Mouse (Mus musculus) limb, embryonic 14.5 days (tissue): Measurements from ENCODE around the gene Nsf. TPM values are rescaled to one million over a fixed set of nuclear protein-coding genes. Genes with fewer than 3 reads are reported as not detected.

ENCODE experiments used
- ATAC-seq: fragments of 200-750 bp; cut with Nextera tagmentation; 2 replicates; pipeline ENCODE4 v1.8.0; 2017; ENCODE audit warnings: low read depth, moderate number of reproducible peaks, moderate TSS enrichment; ENCODE audit not compliant: low FRiP score
- DNase-seq: peaks from one replicate; pipeline ENCODE4 v3.0.0-alpha.2; 2015; ENCODE audit warnings: low spot score
- H3K27ac ChIP-seq: fragments of 300-500 bp; sonication (generic); replicated peaks from 2 replicates; pipeline ENCODE4 v1.5.1; 2014; ENCODE audit warnings: low read depth, mild to moderate bottlenecking, low read length, moderate library complexity, mixed read lengths
- H3K27me3 ChIP-seq: fragments of 300-500 bp; sonication (generic); 2 replicates; pipeline ENCODE4 v1.6.1; 2014; ENCODE audit warnings: low read length, mixed read lengths; ENCODE audit not compliant: control insufficient read depth, insufficient read depth
- H3K36me3 ChIP-seq: fragments of 300-500 bp; sonication (generic); 2 replicates; pipeline ENCODE4 v1.6.1; 2014; ENCODE audit warnings: mild to moderate bottlenecking, low read length, moderate library complexity, mixed read lengths; ENCODE audit not compliant: control insufficient read depth, insufficient read depth
- H3K4me1 ChIP-seq: fragments of 300-500 bp; sonication (generic); 2 replicates; pipeline ENCODE4 v1.6.1; 2014; ENCODE audit warnings: antibody characterized with exemption, low read length, mixed read lengths; ENCODE audit not compliant: control insufficient read depth, insufficient read depth
- H3K4me2 ChIP-seq: fragments of 300-500 bp; sonication (generic); replicated peaks from 2 replicates; pipeline ENCODE4 v1.6.1; 2014; ENCODE audit warnings: low read depth, mild to moderate bottlenecking, low read length, moderate library complexity; ENCODE audit not compliant: severe bottlenecking
- H3K4me3 ChIP-seq: fragments of 300-500 bp; sonication (generic); replicated peaks from 2 replicates; pipeline ENCODE4 v1.5.1; 2014; ENCODE audit warnings: low read length
- H3K9ac ChIP-seq: fragments of 300-500 bp; sonication (generic); 2 replicates; pipeline ENCODE4 v1.6.1; 2014; ENCODE audit warnings: mild to moderate bottlenecking, low read depth, low read length, moderate library complexity; ENCODE audit not compliant: severe bottlenecking
- H3K9me3 ChIP-seq: fragments of 300-500 bp; sonication (generic); 2 replicates; pipeline ENCODE4 v1.6.1; 2016; ENCODE audit warnings: low read length; ENCODE audit not compliant: control insufficient read depth
- POLR2A ChIP-seq: fragments of 200-500 bp; IDR thresholded peaks from 2 replicates; pipeline ENCODE4 v1.8.0; 2012; ENCODE audit warnings: inconsistent platforms, mild to moderate bottlenecking, moderate library complexity, borderline replicate concordance; ENCODE audit not compliant: insufficient read depth, insufficient read length; ENCODE audit errors: extremely low read depth
- WGBS: fragments of 180-500 bp; shearing (Covaris S2); extraction: QIAGEN DNeasy Blood & Tissue Kit; methylation state at CpG from one replicate; pipeline ENCODE4 v1.1.7; 2014; 5-methylcytosine and 5-hydroxymethylcytosine counted together
- polyA plus RNA-seq, 2 experiments: library from polyadenylated mRNA; depleted of rRNA in 1 of 2; stranded (reverse) in 1 of 2; unstranded in 1 of 2; fragments of >200 nt; fragmentation: Nextera tagmentation in 1 of 2; extraction: Ambion mirVana in 1 of 2; gene quantifications; 2 replicates each; pipeline versions ENCODE4 v1.2.1 to v1.2.3; 2012 to 2014

Nsf gene
- polyA plus RNA-seq, 2 experiments, result 33.5 to 43.6 TPM

DNA sequence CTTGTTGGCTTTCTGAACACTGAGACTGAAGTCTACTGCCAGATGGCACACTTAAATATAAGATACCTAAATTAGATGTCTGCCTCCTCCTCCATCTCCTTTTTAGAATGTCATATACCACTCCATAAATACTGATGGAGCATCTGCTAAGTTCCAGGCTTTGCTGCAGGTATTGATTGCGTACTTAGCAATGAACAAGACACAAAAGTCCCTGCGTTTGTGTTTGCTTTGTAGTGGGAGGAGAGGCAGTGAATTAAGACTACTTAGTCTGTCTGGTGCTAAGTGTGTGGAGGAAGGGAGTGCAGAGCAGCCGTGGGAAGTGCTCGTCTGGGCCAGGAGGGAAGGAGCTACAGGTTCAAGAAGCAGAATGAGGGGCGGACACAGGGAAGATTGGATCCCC is 28.0 kb upstream of the Nsf start:
- H3K27ac ChIP-seq, result no peak overlapping the region
- ATAC-seq, result no peak
- no peak for TF ChIP-seq POLR2A
- H3K9ac ChIP-seq, result no peak overlapping the region
- H3K4me1 ChIP-seq, result no peaks in the 10 kb centered on the region
- H3K36me3 ChIP-seq, result peaks cover 66% of the 10 kb centered on the region
- no peak overlapping the region for H3K4me3 ChIP-seq
- H3K4me2 ChIP-seq, result no peak overlapping the region
- H3K27me3 ChIP-seq, result no peaks in the 10 kb centered on the region
- 86% methylated on average over 5 of the region's 5 CpGs for WGBS
- DNase-seq, result no peak
- no peaks in the 10 kb centered on the region for H3K9me3 ChIP-seq

DNA sequence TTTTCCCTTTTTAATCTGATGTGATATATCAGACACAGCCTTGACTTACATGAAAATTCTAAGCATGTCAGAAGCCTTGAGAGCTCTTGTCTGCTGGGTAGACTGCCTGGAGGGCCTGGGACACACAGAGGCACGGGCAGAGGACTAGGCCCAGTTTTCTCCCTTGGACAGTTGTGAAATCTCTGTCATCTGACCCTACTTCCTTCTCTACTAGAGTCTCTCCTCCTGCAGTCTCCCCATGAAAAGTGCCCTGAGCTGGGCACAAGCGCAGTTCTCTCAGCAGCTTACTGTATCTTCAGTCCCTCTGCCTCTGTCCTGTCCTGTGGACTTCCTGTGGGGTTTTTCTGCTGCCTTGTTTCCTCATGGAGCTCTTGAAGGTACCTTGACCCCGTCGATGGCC is 25.5 kb upstream of the Nsf start:
- ATAC-seq (no peak), DNase-seq (no peak)
- peaks cover 74% of the 10 kb centered on the region for H3K36me3 ChIP-seq
- H3K9me3 ChIP-seq, result no peaks in the 10 kb centered on the region
- no peaks in the 10 kb centered on the region for H3K4me1 ChIP-seq
- no peak overlapping the region for H3K27ac ChIP-seq
- TF ChIP-seq POLR2A, result no peak
- no peak overlapping the region for H3K4me2 ChIP-seq
- 86% methylated on average over 4 of the region's 4 CpGs for WGBS
- H3K27me3 ChIP-seq, result no peaks in the 10 kb centered on the region
- no peak overlapping the region for H3K4me3 ChIP-seq
- no peak overlapping the region for H3K9ac ChIP-seq

DNA sequence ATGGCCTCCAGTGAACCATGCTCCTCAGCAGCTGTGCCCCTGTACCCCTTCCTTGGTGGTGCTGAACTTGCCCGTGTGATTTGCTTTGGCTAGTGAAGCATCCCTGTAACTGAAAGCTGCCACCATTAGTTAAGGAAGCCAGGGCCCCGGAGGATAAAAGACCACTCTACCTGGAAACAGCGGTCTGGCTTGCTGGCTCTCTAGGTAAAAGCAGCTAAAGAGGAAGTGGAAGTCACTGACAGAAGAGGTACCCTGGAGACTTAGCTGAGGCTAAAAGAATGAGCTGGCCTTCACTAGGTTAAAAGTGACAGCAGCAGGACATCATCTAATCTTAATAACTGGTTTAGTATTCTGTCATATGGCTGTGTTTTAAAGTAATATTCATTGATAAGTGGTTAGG is 17.0 kb upstream of the Nsf start:
- ATAC-seq, result no peak
- WGBS, result 95% methylated on average over 3 of the region's 3 CpGs

DNA sequence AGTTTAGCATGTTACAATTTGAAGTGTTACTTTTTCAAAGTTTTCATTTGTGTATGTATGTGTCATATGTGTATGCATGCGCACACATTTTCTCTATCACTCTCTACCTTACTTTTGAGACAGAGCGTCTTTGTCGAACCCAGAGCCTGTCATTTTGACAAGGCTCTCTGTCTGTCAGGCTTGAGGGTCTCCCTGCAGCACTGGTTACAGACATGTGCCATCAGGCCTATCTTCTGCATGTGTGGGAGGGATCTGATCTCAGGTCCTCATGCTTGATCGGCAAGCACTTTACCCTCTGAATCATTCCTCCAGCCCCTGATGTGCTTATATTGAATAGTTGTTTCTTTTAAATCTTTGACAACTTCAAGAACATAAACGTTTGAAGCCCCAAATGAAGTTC is 15.4 kb upstream of the Nsf start:
- Histone ChIP-seq H3K4me3 (no peak overlapping the region), H3K4me1 (peaks cover 4% of the 10 kb centered on the region), H3K36me3 (peaks cover 48% of the 10 kb centered on the region), H3K27me3 (no peaks in the 10 kb centered on the region), H3K9ac (no peak overlapping the region), H3K9me3 (no peaks in the 10 kb centered on the region), H3K27ac (no peak overlapping the region), H3K4me2 (no peak overlapping the region)
- TF ChIP-seq POLR2A, result no peak
- no peak for ATAC-seq
- WGBS, result 93% methylated on average over 5 of the region's 5 CpGs
- no peak for DNase-seq

More for the DNA sequence above, 17.0 kb upstream of the Nsf start:
- Histone ChIP-seq H3K27ac (no peak overlapping the region), H3K4me1 (peaks cover 4% of the 10 kb centered on the region), H3K27me3 (no peaks in the 10 kb centered on the region), H3K36me3 (peaks cover 63% of the 10 kb centered on the region), H3K4me2 (no peak overlapping the region), H3K9me3 (no peaks in the 10 kb centered on the region), H3K9ac (no peak overlapping the region), H3K4me3 (no peak overlapping the region)
- TF ChIP-seq POLR2A, result no peak
- DNase-seq, result no peak

DNA sequence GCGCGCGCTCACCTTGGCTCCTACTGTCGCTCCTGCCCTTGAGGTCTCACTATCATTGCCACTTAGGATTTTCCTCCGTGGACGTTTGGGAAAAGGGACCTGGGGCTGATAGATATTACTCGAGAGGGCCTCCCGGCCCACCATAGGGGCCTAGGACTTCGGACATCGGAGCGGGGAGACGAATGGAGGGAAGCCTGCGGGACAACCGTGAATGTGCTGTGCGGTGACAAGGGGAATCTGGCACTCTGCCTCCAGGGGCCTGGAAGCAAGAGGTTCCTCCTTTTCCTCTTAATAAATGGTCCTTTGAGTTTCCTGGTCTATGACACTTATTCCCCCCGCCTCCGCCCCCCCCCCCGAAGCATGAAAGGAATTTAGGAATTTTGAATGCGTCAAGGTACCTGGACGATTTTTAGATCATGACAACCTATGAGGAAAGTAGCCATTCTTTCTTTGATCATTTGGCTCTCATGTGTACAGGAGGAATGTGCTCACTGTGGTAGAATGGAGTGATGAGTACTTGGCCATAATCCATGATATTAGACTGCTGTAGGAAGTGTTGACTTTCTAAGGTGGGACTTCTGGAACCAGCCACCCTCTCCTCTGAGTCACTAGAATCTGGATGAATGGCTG is 13.4 kb upstream of the Nsf start:
- H3K36me3 ChIP-seq, result peaks cover 29% of the 10 kb centered on the region
- peak overlapping the region; percentile 81 for H3K4me2 ChIP-seq
- H3K4me3 ChIP-seq, result peak overlapping the region; percentile 91
- ATAC-seq (no peak), DNase-seq (no peak)
- no peaks in the 10 kb centered on the region for H3K27me3 ChIP-seq
- H3K9ac ChIP-seq, result peak overlapping the region; percentile 81
- H3K4me1 ChIP-seq, result peaks cover 4% of the 10 kb centered on the region
- 1% methylated on average over 17 of the region's 20 CpGs for WGBS
- TF ChIP-seq POLR2A, result no peak
- H3K27ac ChIP-seq, result peak overlapping the region; percentile 91
- no peaks in the 10 kb centered on the region for H3K9me3 ChIP-seq
